Mouse (Mus musculus): ENCODE results near the gene Plk5.

GRCm38 (mm10) chr10:80384709-80385108 lies 28.4 kb downstream of the Plk5 start:
- no peak for TF ChIP-seq CTCF (IDR thresholded peaks at IDR 0.05; ENCODE audit: low read depth, low read length)
- TF ChIP-seq POLR2A (IDR thresholded peaks at IDR 0.05; ENCODE audit: extremely low read depth, insufficient read depth, low read length), result no peak
